Mouse (Mus musculus) heart, embryonic 10.5 days (tissue): Measurements from ENCODE around the gene Dtwd1. TPM values are rescaled to one million over a fixed set of nuclear protein-coding genes. Genes with fewer than 3 reads are reported as not detected.

Source experiments
- polyA plus RNA-seq: library from polyadenylated mRNA; unstranded; fragments of >200 nt; fragmentation: Nextera tagmentation; extraction: Ambion mirVana; gene quantifications from 2 replicates; pipeline ENCODE4 v1.2.1, GENCODE M21; 2016

Gene Dtwd1
- polyA plus RNA-seq, 1 experiment from 2014 or later, result 28.3 TPM

Other genes with a start within 250 kb of the Dtwd1 start
- 0.46 and 0.74 TPM in 2 replicates for gene Fgf7, start 117.5 kb upstream of the Dtwd1 start, polyA plus RNA-seq
- not detected in 2 replicates for gene Fam227b, start 137 bp upstream of the Dtwd1 start, polyA plus RNA-seq
- not detected in 2 replicates for gene Gm17555, start 63.0 kb downstream of the Dtwd1 start, polyA plus RNA-seq